Mouse (Mus musculus): Measurements from ENCODE around the gene Dkk3. TPM values are rescaled to one million over a fixed set of nuclear protein-coding genes. Genes with fewer than 3 reads are reported as not detected.
"Not testable (repeated sequence)": the region's sequence is repeated elsewhere in the genome, so short reads cannot be mapped to it uniquely, and the experiment has no call there.

The Dkk3 gene
- polyA plus RNA-seq, 1 experiment from 2014 or later, result 72.4 TPM

DNA sequence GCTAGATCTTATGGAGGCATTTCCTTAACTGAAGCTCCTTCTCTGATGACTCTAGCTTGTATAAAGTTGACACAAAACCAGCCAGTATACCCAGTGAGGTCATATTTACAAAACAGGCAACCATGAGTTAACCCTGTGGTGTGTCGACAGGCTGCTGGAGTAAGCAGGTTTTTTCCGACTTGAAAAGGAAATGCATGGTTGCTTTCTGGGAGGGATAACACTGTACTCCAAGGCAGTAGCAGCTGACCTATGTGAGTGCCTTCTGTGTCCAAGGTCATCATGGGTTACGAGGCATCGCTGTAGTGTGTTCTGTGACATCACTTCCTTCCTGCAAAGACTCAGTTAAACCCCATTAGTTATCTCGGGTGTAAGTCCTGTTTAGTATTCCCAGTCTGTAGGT lies 55.9 kb downstream of the Dkk3 start:
- Histone ChIP-seq H3K36me3 (ENCODE audit: control insufficient read depth, insufficient read depth, low read length) (peaks cover 27% of the 10 kb centered on the region), H3K4me1 (ENCODE audit: control insufficient read depth, insufficient read depth, low read length) (no peaks in the 10 kb centered on the region), H3K9ac (ENCODE audit: low read depth, low read length) (no peak overlapping the region), H3K27me3 (ENCODE audit: control insufficient read depth, insufficient read depth, low read length) (no peaks in the 10 kb centered on the region), H3K27ac (ENCODE audit: low read depth, low read length) (no peak overlapping the region), H3K9me3 (replicated peaks; ENCODE audit: control insufficient read depth, low read length) (no peaks in the 10 kb centered on the region), H3K4me3 (ENCODE audit: low read depth, low read length) (no peak overlapping the region), H3K4me2 (no peak overlapping the region)
- WGBS (ENCODE audit: insufficient replicate concordance), result 63% methylated on average over 5 of the region's 5 CpGs
- no peak for ATAC-seq (replicated peaks; ENCODE audit: insufficient number of reproducible peaks, low FRiP score, low TSS enrichment)

GRCm38 (mm10) chr7:112100887-112101286 lies 58.0 kb downstream of the Dkk3 start:
- ATAC-seq (replicated peaks; ENCODE audit: insufficient number of reproducible peaks, low FRiP score, low TSS enrichment), result no peak
- no peaks in the 10 kb centered on the region for H3K4me1 ChIP-seq (ENCODE audit: control insufficient read depth, insufficient read depth, low read length)
- H3K36me3 ChIP-seq (ENCODE audit: control insufficient read depth, insufficient read depth, low read length), result peaks cover 21% of the 10 kb centered on the region
- 93% methylated on average over 2 of the region's 2 CpGs for WGBS (ENCODE audit: insufficient replicate concordance)
- no peak overlapping the region for H3K4me2 ChIP-seq
- no peaks in the 10 kb centered on the region for H3K9me3 ChIP-seq (replicated peaks; ENCODE audit: control insufficient read depth, low read length)
- H3K9ac ChIP-seq (ENCODE audit: low read depth, low read length), result no peak overlapping the region
- no peak overlapping the region for H3K4me3 ChIP-seq (ENCODE audit: low read depth, low read length)
- H3K27me3 ChIP-seq (ENCODE audit: control insufficient read depth, insufficient read depth, low read length), result no peaks in the 10 kb centered on the region
- H3K27ac ChIP-seq (ENCODE audit: low read depth, low read length), result no peak overlapping the region

DNA sequence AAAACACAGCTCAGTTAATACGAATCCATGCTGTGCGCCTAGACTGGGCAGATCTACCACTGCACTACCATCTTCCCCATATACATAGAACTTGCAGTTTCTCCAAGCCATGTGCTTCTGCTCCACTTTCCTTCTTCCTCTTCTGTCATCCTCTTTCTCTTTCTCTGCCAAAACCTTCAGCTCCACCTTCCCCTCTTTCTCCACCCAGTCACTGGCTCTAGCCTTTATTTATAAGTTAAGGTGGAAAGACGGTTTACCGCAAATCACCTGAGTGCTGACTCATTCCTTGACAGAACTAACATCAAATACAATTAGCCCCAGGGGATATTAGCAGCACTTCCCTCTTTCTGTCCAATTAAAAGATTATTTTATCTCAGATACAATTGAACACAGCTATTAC lies 63.9 kb downstream of the Dkk3 start:
- not testable (repeated sequence) for H3K9me3 ChIP-seq (replicated peaks; ENCODE audit: control insufficient read depth, low read length); H3K27ac ChIP-seq (ENCODE audit: low read depth, low read length); H3K4me3 ChIP-seq (ENCODE audit: low read depth, low read length); H3K9ac ChIP-seq (ENCODE audit: low read depth, low read length); H3K4me1 ChIP-seq (ENCODE audit: control insufficient read depth, insufficient read depth, low read length); ATAC-seq (replicated peaks; ENCODE audit: insufficient number of reproducible peaks, low FRiP score, low TSS enrichment); H3K27me3 ChIP-seq (ENCODE audit: control insufficient read depth, insufficient read depth, low read length); H3K4me2 ChIP-seq
- WGBS (ENCODE audit: insufficient replicate concordance), result 91% methylated on average over 4 of the region's 4 CpGs
- H3K36me3 ChIP-seq (ENCODE audit: control insufficient read depth, insufficient read depth, low read length), result peaks cover 38% of the 10 kb centered on the region

- 91% methylated on average over 2 of the region's 2 CpGs for WGBS (ENCODE audit: insufficient replicate concordance)
- Histone ChIP-seq H3K9ac (ENCODE audit: low read depth, low read length) (no peak overlapping the region), H3K36me3 (ENCODE audit: control insufficient read depth, insufficient read depth, low read length) (peaks cover 23% of the 10 kb centered on the region)
Observed at GRCm38 (mm10) chr7:112086186-112086585, 72.7 kb downstream of the Dkk3 start.

GRCm38 (mm10) chr7:112085062-112085461 lies 73.8 kb downstream of the Dkk3 start:
- H3K9me3 ChIP-seq (replicated peaks; ENCODE audit: control insufficient read depth, low read length), result no peaks in the 10 kb centered on the region
- H3K36me3 ChIP-seq (ENCODE audit: control insufficient read depth, insufficient read depth, low read length), result peaks cover 21% of the 10 kb centered on the region
- H3K27me3 ChIP-seq (ENCODE audit: control insufficient read depth, insufficient read depth, low read length), result no peaks in the 10 kb centered on the region
- no peak overlapping the region for H3K4me3 ChIP-seq (ENCODE audit: low read depth, low read length)
- no peak overlapping the region for H3K27ac ChIP-seq (ENCODE audit: low read depth, low read length)
- 45% methylated on average over 4 of the region's 4 CpGs for WGBS (ENCODE audit: insufficient replicate concordance)
- H3K4me2 ChIP-seq, result no peak overlapping the region
- ATAC-seq (replicated peaks; ENCODE audit: insufficient number of reproducible peaks, low FRiP score, low TSS enrichment), result no peak
- no peak overlapping the region for H3K9ac ChIP-seq (ENCODE audit: low read depth, low read length)
- H3K4me1 ChIP-seq (ENCODE audit: control insufficient read depth, insufficient read depth, low read length), result no peaks in the 10 kb centered on the region

More at GRCm38 (mm10) chr7:112086186-112086585, 72.7 kb downstream of the Dkk3 start:
- no peak for ATAC-seq (replicated peaks; ENCODE audit: insufficient number of reproducible peaks, low FRiP score, low TSS enrichment)
- Histone ChIP-seq H3K4me3 (ENCODE audit: low read depth, low read length) (no peak overlapping the region), H3K27me3 (ENCODE audit: control insufficient read depth, insufficient read depth, low read length) (no peaks in the 10 kb centered on the region), H3K27ac (ENCODE audit: low read depth, low read length) (no peak overlapping the region), H3K4me2 (no peak overlapping the region), H3K4me1 (ENCODE audit: control insufficient read depth, insufficient read depth, low read length) (no peaks in the 10 kb centered on the region), H3K9me3 (replicated peaks; ENCODE audit: control insufficient read depth, low read length) (no peaks in the 10 kb centered on the region)

GRCm38 (mm10) chr7:112084222-112084621 lies 74.6 kb downstream of the Dkk3 start:
- WGBS (ENCODE audit: insufficient replicate concordance), result 73% methylated on average over 2 of the region's 2 CpGs
- Histone ChIP-seq H3K27ac (ENCODE audit: low read depth, low read length) (no peak overlapping the region), H3K9ac (ENCODE audit: low read depth, low read length) (no peak overlapping the region), H3K4me3 (ENCODE audit: low read depth, low read length) (no peak overlapping the region), H3K9me3 (replicated peaks; ENCODE audit: control insufficient read depth, low read length) (no peaks in the 10 kb centered on the region), H3K4me2 (no peak overlapping the region), H3K27me3 (ENCODE audit: control insufficient read depth, insufficient read depth, low read length) (no peaks in the 10 kb centered on the region), H3K36me3 (ENCODE audit: control insufficient read depth, insufficient read depth, low read length) (peaks cover 20% of the 10 kb centered on the region), H3K4me1 (ENCODE audit: control insufficient read depth, insufficient read depth, low read length) (no peaks in the 10 kb centered on the region)
- no peak for ATAC-seq (replicated peaks; ENCODE audit: insufficient number of reproducible peaks, low FRiP score, low TSS enrichment)

- no peak overlapping the region for H3K4me2 ChIP-seq
- no peaks in the 10 kb centered on the region for H3K27me3 ChIP-seq (ENCODE audit: control insufficient read depth, insufficient read depth, low read length)
- no peak overlapping the region for H3K9ac ChIP-seq (ENCODE audit: low read depth, low read length)
- no peak for ATAC-seq (replicated peaks; ENCODE audit: insufficient number of reproducible peaks, low FRiP score, low TSS enrichment)
- H3K9me3 ChIP-seq (replicated peaks; ENCODE audit: control insufficient read depth, low read length), result no peaks in the 10 kb centered on the region
- WGBS (ENCODE audit: insufficient replicate concordance), result 69% methylated on average over 1 of the region's 1 CpGs
- no peak overlapping the region for H3K4me3 ChIP-seq (ENCODE audit: low read depth, low read length)
- peaks cover 17% of the 10 kb centered on the region for H3K36me3 ChIP-seq (ENCODE audit: control insufficient read depth, insufficient read depth, low read length)
- H3K4me1 ChIP-seq (ENCODE audit: control insufficient read depth, insufficient read depth, low read length), result no peaks in the 10 kb centered on the region
- H3K27ac ChIP-seq (ENCODE audit: low read depth, low read length), result no peak overlapping the region
Observed at GRCm38 (mm10) chr7:112082636-112083035, 76.2 kb downstream of the Dkk3 start.

- ATAC-seq (replicated peaks; ENCODE audit: insufficient number of reproducible peaks, low FRiP score, low TSS enrichment), result no peak
Observed at GRCm38 (mm10) chr7:112074868-112075267, 84.0 kb downstream of the Dkk3 start.

More at GRCm38 (mm10) chr7:112074868-112075267, 84.0 kb downstream of the Dkk3 start:
- Histone ChIP-seq H3K9me3 (replicated peaks; ENCODE audit: control insufficient read depth, low read length) (no peaks in the 10 kb centered on the region), H3K27me3 (ENCODE audit: control insufficient read depth, insufficient read depth, low read length) (no peaks in the 10 kb centered on the region), H3K4me1 (ENCODE audit: control insufficient read depth, insufficient read depth, low read length) (no peaks in the 10 kb centered on the region), H3K36me3 (ENCODE audit: control insufficient read depth, insufficient read depth, low read length) (peaks cover 16% of the 10 kb centered on the region), H3K4me2 (no peak overlapping the region), H3K9ac (ENCODE audit: low read depth, low read length) (no peak overlapping the region), H3K27ac (ENCODE audit: low read depth, low read length) (no peak overlapping the region), H3K4me3 (ENCODE audit: low read depth, low read length) (no peak overlapping the region)
- WGBS (ENCODE audit: insufficient replicate concordance), result 75% methylated on average over 5 of the region's 5 CpGs

Measured in heart, embryonic 11.5 days (tissue).